Mouse (Mus musculus): ENCODE data around the gene Mapk1ip1l. TPM values are rescaled to one million over a fixed set of nuclear protein-coding genes. Genes with fewer than 3 reads are reported as not detected.
"Not testable (repeated sequence)": the region's sequence is repeated elsewhere in the genome, so short reads cannot be mapped to it uniquely, and the experiment has no call there.

The Mapk1ip1l gene
- polyA plus RNA-seq, 1 experiment: 29.6 TPM

DNA sequence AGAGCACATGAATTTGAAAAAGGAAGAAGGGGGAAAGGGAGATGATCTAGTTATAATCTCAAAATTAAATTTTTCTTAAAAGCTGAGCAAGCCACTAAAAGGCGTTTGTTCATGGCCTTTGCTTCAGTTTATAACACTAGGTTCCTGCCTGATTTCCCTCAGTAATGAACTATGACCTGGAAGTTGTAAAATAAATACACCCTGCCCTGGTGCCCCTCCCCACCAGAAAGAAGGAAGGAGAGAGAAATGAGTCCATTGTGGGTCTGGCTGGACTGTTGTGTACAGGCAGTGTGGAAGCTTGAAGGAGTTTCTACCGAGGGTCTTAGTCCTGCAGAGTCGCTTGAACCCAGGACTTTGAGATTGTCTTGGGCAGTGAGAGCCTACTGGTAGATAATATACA, 9.6 kb downstream of the Mapk1ip1l start:
- no peak overlapping the region for H3K27ac ChIP-seq (ENCODE audit: control insufficient read depth, insufficient read depth, low read depth, low read length, poor library complexity)
- WGBS: 81% methylated on average over 3 of the region's 3 CpGs

DNA sequence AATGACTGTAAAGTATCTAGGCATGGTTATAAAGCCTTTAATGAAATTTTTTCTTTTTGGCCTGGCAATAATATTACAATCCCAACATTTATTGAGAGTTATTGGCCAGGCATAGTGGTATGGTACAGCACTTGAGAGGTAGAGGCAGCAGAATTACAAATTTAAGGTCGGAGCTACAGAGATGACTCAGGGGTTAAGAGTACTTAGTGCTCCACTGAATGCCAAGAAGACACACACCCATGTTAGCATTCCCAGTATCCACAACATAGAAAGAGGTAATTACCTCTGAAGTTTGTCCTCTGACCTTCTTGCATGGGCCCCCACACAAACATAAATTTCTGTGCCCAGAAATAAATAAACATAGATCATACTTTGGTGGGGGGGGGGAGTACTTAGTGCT, 11.0 kb downstream of the Mapk1ip1l start:
- no peak overlapping the region for H3K27ac ChIP-seq (ENCODE audit: control insufficient read depth, insufficient read depth, low read depth, low read length, poor library complexity)
- H3K4me3 ChIP-seq (replicated peaks; ENCODE audit: control insufficient read depth, low read depth, low read length): no peak overlapping the region
- TF ChIP-seq POLR2A (IDR thresholded peaks at IDR 0.05; ENCODE audit: borderline replicate concordance, control insufficient read depth, low read depth, low read length) (no peak), CTCF (IDR thresholded peaks at IDR 0.05; ENCODE audit: control insufficient read depth, insufficient read depth, low read length) (no peak)
- WGBS: 94% methylated on average over 1 of the region's 1 CpGs
- no peaks in the 10 kb centered on the region for H3K4me1 ChIP-seq (ENCODE audit: control insufficient read depth, insufficient read depth, low read length)

More for the DNA sequence above, 9.6 kb downstream of the Mapk1ip1l start:
- TF ChIP-seq CTCF (IDR thresholded peaks at IDR 0.05; ENCODE audit: control insufficient read depth, insufficient read depth, low read length): no peak
- TF ChIP-seq POLR2A (IDR thresholded peaks at IDR 0.05; ENCODE audit: borderline replicate concordance, control insufficient read depth, low read depth, low read length): no peak
- H3K4me3 ChIP-seq (replicated peaks; ENCODE audit: control insufficient read depth, low read depth, low read length): no peak overlapping the region
- no peaks in the 10 kb centered on the region for H3K4me1 ChIP-seq (ENCODE audit: control insufficient read depth, insufficient read depth, low read length)

DNA sequence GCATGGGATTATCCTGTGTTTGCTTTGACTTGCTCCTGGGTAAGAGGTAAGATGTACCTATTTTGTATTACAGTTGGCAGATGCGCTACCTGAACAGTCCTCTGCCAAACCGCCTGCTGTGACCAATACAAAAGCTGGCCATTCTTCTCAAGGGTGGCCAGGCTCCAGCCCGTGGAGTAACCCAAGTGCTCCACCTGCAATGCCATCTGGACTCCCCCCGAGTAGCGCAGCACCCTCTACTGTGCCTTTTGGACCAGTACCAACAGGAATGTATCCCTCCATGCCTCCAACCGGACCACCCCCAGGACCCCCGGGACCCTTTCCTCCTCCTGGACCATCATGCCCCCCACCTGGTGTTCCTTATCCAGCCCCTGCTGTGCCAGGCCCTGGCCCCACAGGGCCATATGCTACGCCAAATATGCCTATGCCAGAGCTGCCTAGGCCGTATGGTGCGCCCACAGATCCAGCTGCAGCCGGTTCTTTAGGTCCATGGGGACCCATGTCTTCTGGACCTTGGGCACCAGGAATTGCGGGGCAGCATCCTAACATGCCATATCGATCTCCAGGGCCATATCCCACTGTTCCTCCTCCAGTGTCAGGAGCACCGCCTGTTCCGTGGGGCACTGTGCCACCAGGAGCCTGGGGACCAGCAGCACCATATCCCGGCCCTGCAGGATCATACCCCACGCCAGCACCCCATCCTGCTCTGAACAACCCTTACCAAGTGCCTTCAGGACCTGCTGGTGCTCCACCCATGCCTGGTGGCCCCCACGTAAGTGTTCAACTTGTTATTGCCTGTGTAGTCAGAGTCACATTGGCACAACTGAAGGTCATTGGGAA, 12.5 kb downstream of the Mapk1ip1l start:
- Histone ChIP-seq H3K4me1 (ENCODE audit: control insufficient read depth, insufficient read depth, low read length) (no peaks in the 10 kb centered on the region), H3K4me3 (replicated peaks; ENCODE audit: control insufficient read depth, low read depth, low read length) (no peak overlapping the region), H3K27ac (ENCODE audit: control insufficient read depth, insufficient read depth, low read depth, low read length, poor library complexity) (no peak overlapping the region; the same call in 1 of the 2 replicates)
- TF ChIP-seq POLR2A (IDR thresholded peaks at IDR 0.05; ENCODE audit: borderline replicate concordance, control insufficient read depth, low read depth, low read length): no peak
- TF ChIP-seq CTCF (IDR thresholded peaks at IDR 0.05; ENCODE audit: control insufficient read depth, insufficient read depth, low read length): no peak
- 94% methylated on average over 18 of the region's 18 CpGs for WGBS

DNA sequence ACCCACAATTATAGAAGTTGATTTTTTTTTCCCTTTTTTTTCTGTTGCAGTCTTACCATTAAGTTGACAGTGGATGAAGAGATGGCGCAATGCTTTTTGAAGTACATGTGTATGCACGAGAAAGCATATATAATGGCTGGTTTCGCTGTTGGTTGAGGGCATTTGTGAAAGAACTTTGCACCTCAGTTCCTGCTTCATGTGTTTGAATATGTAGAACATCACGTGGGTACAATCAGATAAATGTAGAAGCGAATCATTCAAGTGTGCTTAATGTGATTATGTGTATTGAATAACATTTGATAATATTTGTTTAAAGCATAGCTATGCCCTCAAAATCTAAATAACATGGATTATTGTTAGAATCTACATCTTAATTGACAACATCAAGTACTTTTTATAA, 21.3 kb downstream of the Mapk1ip1l start:
- TF ChIP-seq CTCF (IDR thresholded peaks at IDR 0.05; ENCODE audit: control insufficient read depth, insufficient read depth, low read length) (no peak), POLR2A (IDR thresholded peaks at IDR 0.05; ENCODE audit: borderline replicate concordance, control insufficient read depth, low read depth, low read length) (no peak)
- 78% methylated on average over 5 of the region's 5 CpGs for WGBS
- Histone ChIP-seq H3K4me3 (replicated peaks; ENCODE audit: control insufficient read depth, low read depth, low read length) (no peak overlapping the region), H3K4me1 (ENCODE audit: control insufficient read depth, insufficient read depth, low read length) (peaks cover 1% of the 10 kb centered on the region), H3K27ac (ENCODE audit: control insufficient read depth, insufficient read depth, low read depth, low read length, poor library complexity) (no peak overlapping the region)

DNA sequence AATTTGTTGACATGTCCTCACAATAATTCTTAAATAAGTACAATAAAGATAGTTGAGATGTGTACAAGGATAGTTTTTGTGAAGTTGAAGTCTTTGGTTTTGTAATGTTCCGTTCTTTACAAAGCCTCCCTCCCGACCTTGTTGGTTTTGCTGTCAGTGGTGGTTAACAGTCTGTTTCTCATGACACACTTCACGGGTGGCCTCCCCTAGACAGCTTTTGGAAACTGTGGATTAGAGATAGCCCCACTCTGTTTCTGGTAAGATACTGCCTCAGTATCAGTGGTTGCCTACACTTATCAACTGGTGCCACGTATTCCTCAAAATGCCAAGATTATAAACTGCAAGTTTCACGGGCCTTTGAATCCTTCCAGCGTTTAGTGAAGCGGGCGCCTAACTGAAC, 23.5 kb downstream of the Mapk1ip1l start:
- H3K4me1 ChIP-seq (ENCODE audit: control insufficient read depth, insufficient read depth, low read length); H3K27ac ChIP-seq (ENCODE audit: control insufficient read depth, insufficient read depth, low read depth, low read length, poor library complexity); H3K4me3 ChIP-seq (replicated peaks; ENCODE audit: control insufficient read depth, low read depth, low read length): not testable (repeated sequence)
- WGBS: 65% methylated on average over 7 of the region's 8 CpGs

DNA sequence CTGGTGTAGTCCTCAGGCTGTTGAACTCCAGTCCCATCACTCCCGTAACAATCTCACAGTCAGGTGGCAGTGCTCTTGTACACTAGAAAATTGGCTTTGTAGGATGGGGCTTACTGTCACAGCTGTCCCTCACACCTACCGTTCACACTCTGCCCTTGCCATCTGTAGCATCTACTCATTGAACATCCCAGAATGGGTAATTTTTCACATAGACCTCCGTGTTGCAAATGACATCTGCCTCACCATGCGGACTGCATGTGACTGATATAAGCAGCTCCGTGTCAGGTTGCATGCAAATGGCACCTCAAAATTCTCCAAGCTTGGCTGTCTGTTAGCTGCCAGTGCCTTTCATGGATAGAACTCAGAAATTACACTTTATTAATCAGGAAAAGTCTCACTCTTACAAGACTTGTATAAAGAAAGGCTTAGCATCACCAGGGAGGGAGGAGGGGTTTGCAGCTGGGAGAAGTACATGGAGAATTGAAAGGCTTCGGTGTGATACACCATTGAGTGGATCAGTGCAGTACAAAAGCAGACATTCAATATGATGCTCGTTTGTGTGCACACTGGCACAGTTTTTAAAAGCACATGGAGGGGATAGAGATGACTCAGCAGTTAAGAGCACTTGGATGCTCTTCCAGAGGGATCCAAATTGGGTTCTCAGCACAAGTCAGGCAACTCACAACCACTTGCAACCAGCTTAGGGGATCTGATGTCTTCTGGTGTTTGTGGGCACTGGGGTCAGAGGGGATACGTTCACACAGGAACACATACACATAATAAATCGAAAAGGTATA, 28.1 kb downstream of the Mapk1ip1l start:
- WGBS: 85% methylated on average over 9 of the region's 9 CpGs
- no peak overlapping the region for H3K4me3 ChIP-seq (replicated peaks; ENCODE audit: control insufficient read depth, low read depth, low read length)
- no peak overlapping the region for H3K27ac ChIP-seq (ENCODE audit: control insufficient read depth, insufficient read depth, low read depth, low read length, poor library complexity)
- no peak for TF ChIP-seq POLR2A (IDR thresholded peaks at IDR 0.05; ENCODE audit: borderline replicate concordance, control insufficient read depth, low read depth, low read length)
- no peak for TF ChIP-seq CTCF (IDR thresholded peaks at IDR 0.05; ENCODE audit: control insufficient read depth, insufficient read depth, low read length)
- no peaks in the 10 kb centered on the region; the same call in 1 of the 2 replicates for H3K4me1 ChIP-seq (ENCODE audit: control insufficient read depth, insufficient read depth, low read length)

DNA sequence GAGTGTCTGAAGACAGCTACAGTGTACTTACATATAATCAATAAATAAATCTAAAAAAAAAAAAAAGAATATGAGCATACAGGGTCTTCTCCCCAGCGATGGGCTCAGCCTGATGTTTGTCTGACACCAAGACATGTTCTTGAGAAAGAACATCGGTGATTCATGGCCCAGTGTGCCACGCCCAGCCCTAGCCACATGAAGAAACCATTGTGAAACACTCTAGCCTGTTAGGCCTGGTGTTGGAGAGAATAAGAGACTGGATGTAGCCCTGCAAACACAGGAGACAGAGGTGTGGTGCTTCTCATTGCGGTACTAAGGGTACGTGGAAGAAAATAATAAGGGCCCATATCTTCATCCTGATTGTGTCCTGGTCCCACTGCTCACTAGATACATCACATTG, 29.3 kb downstream of the Mapk1ip1l start:
- WGBS: 67% methylated on average over 5 of the region's 5 CpGs

DNA sequence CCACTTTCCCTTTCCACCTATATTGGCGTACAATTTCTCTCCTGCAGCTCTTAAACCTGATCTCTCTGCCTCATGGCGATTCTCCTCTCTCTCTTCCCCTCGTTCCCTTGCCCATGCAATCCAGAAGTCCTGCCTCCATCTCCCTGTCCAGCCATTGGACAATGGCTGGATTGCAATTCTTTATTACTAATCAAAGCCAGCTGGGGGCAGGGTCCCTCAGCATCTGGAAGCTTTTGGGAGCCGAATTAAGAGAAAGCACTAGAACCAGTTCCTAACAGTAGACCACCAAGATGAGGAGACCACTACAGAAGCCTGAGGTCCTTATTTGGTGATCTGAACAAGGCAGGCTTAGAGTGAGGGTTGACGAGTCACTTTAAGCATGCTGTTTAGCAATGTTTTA, 33.9 kb downstream of the Mapk1ip1l start:
- no peaks in the 10 kb centered on the region for H3K4me1 ChIP-seq (ENCODE audit: control insufficient read depth, insufficient read depth, low read length)
- no peak overlapping the region for H3K4me3 ChIP-seq (replicated peaks; ENCODE audit: control insufficient read depth, low read depth, low read length)
- TF ChIP-seq POLR2A (IDR thresholded peaks at IDR 0.05; ENCODE audit: borderline replicate concordance, control insufficient read depth, low read depth, low read length) (no peak), CTCF (IDR thresholded peaks at IDR 0.05; ENCODE audit: control insufficient read depth, insufficient read depth, low read length) (no peak)
- 75% methylated on average over 5 of the region's 5 CpGs for WGBS
- no peak overlapping the region for H3K27ac ChIP-seq (ENCODE audit: control insufficient read depth, insufficient read depth, low read depth, low read length, poor library complexity)

More for the DNA sequence above, 29.3 kb downstream of the Mapk1ip1l start:
- Histone ChIP-seq H3K4me1 (ENCODE audit: control insufficient read depth, insufficient read depth, low read length) (no peaks in the 10 kb centered on the region), H3K4me3 (replicated peaks; ENCODE audit: control insufficient read depth, low read depth, low read length) (no peak overlapping the region), H3K27ac (ENCODE audit: control insufficient read depth, insufficient read depth, low read depth, low read length, poor library complexity) (no peak overlapping the region)
- TF ChIP-seq CTCF (IDR thresholded peaks at IDR 0.05; ENCODE audit: control insufficient read depth, insufficient read depth, low read length) (no peak), POLR2A (IDR thresholded peaks at IDR 0.05; ENCODE audit: borderline replicate concordance, control insufficient read depth, low read depth, low read length) (no peak)
